Mouse (Mus musculus) heart, postnatal 14 days (tissue): ENCODE results near the gene Ppa1. TPM values are rescaled to one million over a fixed set of nuclear protein-coding genes. Genes with fewer than 3 reads are reported as not detected.

Experiments used
- total RNA-seq, 2 experiments: library from RNA; stranded (reverse); gene quantifications; 2 replicates each; pipeline ENCODE4 v1.2.3; 2021

The Ppa1 gene
- total RNA-seq, 2 experiments from 2014 or later, result 47.1 to 47.4 TPM

Other genes with a start within 250 kb of the Ppa1 start
- gene Nodal, start 230.6 kb upstream of the Ppa1 start, total RNA-seq, result under 1 TPM in 1 of 2 experiments, not detected in 1; 0.10 TPM
- gene Eif4ebp2, start 195.9 kb upstream of the Ppa1 start, total RNA-seq, result 10 to 100 TPM; 75.1 to 75.5 TPM
- gene Lrrc20, start 172.8 kb upstream of the Ppa1 start, total RNA-seq, result 10 to 100 TPM; 24.5 to 25.8 TPM
- gene Npffr1, start 53.1 kb upstream of the Ppa1 start, total RNA-seq, result not detected
- 100 to 1,000 TPM; 140 to 141 TPM for gene Sar1a, start 31.7 kb downstream of the Ppa1 start, total RNA-seq
- gene Tysnd1, start 47.0 kb downstream of the Ppa1 start, total RNA-seq, result 10 to 100 TPM; 23.3 TPM
- gene Aifm2, start 66.7 kb downstream of the Ppa1 start, total RNA-seq, result 10 to 100 TPM; 31.3 to 34.6 TPM
- gene H2afy2, start 135.6 kb downstream of the Ppa1 start, total RNA-seq, result 1 to 10 TPM; 5.4 to 5.6 TPM